9 mouse cellular contexts compared by ENCODE assay signal in the genomic region with DNA sequence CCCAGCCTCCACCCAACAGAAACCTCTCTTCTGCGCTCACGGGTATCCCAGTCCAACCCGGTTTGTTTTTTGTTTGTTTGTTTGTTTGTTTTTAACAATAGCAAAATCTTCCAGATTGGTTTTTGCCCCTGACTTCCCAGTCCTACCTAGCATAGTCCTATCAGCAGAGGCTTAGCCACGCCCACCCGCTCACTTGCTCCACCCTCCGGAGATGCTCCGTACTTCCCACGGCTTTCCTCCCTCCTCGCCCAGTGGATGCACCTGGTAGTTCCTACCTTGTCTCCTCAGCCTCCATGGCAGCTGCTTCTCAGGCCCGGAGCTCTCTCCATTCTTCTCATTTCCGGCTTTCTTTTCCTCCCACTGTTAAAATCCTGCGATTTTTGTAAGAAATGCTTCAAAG. TPM values are rescaled to one million over a fixed set of nuclear protein-coding genes. Genes with fewer than 3 reads are reported as not detected.
DNase-seq lines count a peak whose midpoint lies in the region; ATAC-seq and TF ChIP-seq lines count a peak whose summit lies in the region.
"Had no signal": no experiment of that assay in that cellular context is flagged by ENCODE, and none has a peak within 500 bp of the region (broad histone marks: within the 10 kb centered on the region; RNA-seq: fewer than 3 reads in every experiment).

No protein-coding gene starts in this region.

- no peak overlapping the region for H3K27ac ChIP-seq in embryonic facial prominence, embryonic 11.5 days (replicated peaks; ENCODE audit: low read depth, low read length)
- H3K27ac ChIP-seq in liver, embryonic 13.5 days = no peak overlapping the region
- H3K27ac ChIP-seq in testis, adult 2 months (ENCODE audit: control insufficient read depth, insufficient read depth, low read depth, low read length) = no peak overlapping the region

- H3K4me1 ChIP-seq in embryonic facial prominence, embryonic 11.5 days (ENCODE audit: control insufficient read depth, insufficient read depth, low read length) = no peaks in the 10 kb centered on the region
- H3K4me1 ChIP-seq in liver, embryonic 13.5 days (replicated peaks) = no peaks in the 10 kb centered on the region
- no peaks in the 10 kb centered on the region; the same call in 1 of the 2 replicates for H3K4me1 ChIP-seq in testis, adult 2 months (ENCODE audit: control insufficient read depth, insufficient read depth, low read length)

- intact Hi-C loops in left cerebral cortex, postnatal 4 days (cut with DNase I) = no loop called here

- 18% methylated on average over 12 of the region's 12 CpGs for WGBS in embryonic facial prominence, embryonic 11.5 days
- 13% methylated on average over 12 of the region's 12 CpGs for WGBS in liver, embryonic 13.5 days (ENCODE audit: insufficient replicate concordance)

- no peaks in the 10 kb centered on the region for H3K36me3 ChIP-seq in embryonic facial prominence, embryonic 11.5 days (replicated peaks; ENCODE audit: control insufficient read depth, insufficient read depth, low read depth, low read length)
- H3K36me3 ChIP-seq in liver, embryonic 13.5 days = no peaks in the 10 kb centered on the region
- H3K36me3 ChIP-seq in testis, adult 2 months (ENCODE audit: control insufficient read depth, insufficient read depth, low read length) = no peaks in the 10 kb centered on the region

- H3K4me2 ChIP-seq in embryonic facial prominence, embryonic 11.5 days (ENCODE audit: low read depth, low read length) = no peak overlapping the region
- H3K4me2 ChIP-seq in liver, embryonic 13.5 days = no peak overlapping the region

- H3K9ac ChIP-seq in embryonic facial prominence, embryonic 11.5 days (replicated peaks; ENCODE audit: low read length) = no peak overlapping the region
- H3K9ac ChIP-seq in liver, embryonic 13.5 days = no peak overlapping the region

- H3K9me3 ChIP-seq in embryonic facial prominence, embryonic 11.5 days (replicated peaks; ENCODE audit: control insufficient read depth, low read length) = no peaks in the 10 kb centered on the region
- no peaks in the 10 kb centered on the region for H3K9me3 ChIP-seq in liver, embryonic 13.5 days (replicated peaks)

- H3K27me3 ChIP-seq in embryonic facial prominence, embryonic 11.5 days (ENCODE audit: control insufficient read depth, insufficient read depth, low read length) = no peaks in the 10 kb centered on the region
- peaks cover 35% of the 10 kb centered on the region for H3K27me3 ChIP-seq in liver, embryonic 13.5 days
- no peaks in the 10 kb centered on the region for H3K27me3 ChIP-seq in testis, adult 2 months (ENCODE audit: control insufficient read depth, insufficient read depth, low read length)

- H3K4me3 ChIP-seq in embryonic facial prominence, embryonic 11.5 days (ENCODE audit: low read depth, low read length) = no peak overlapping the region
- no peak overlapping the region for H3K4me3 ChIP-seq in liver, embryonic 13.5 days (replicated peaks)
- H3K4me3 ChIP-seq in testis, adult 2 months (ENCODE audit: control insufficient read depth, low read depth, low read length) = no peak overlapping the region

- DNase-seq in adrenal gland, postnatal 36 days = peak; percentile 41 to 51
- DNase-seq in adrenal gland, adult 8-10 months = no peak
- peak; percentile 50 for DNase-seq in left cerebral cortex, postnatal 4 days
- no peak for DNase-seq in left cerebral cortex, adult 8-10 months (ENCODE audit: low spot score in 2 of 2)
- DNase-seq in embryonic facial prominence, embryonic 11.5 days (ENCODE audit: low spot score) = peak; percentile 63
- peak; percentile 20 for DNase-seq in liver, embryonic 13.5 days

- no peak for ATAC-seq in embryonic facial prominence, embryonic 11.5 days (replicated peaks; ENCODE audit: insufficient number of reproducible peaks, low FRiP score, low TSS enrichment, low read depth)
- no peak for ATAC-seq in liver, embryonic 13.5 days (ENCODE audit: low read depth)
- no peak for ATAC-seq in activated CD4-positive, CD25-positive, alpha-beta regulatory T cell, adult 4 months

- TF ChIP-seq CTCF in testis, adult 2 months (IDR thresholded peaks at IDR 0.05; ENCODE audit: control insufficient read depth, insufficient read depth, insufficient replicate concordance, low read depth, low read length) = peak; percentile 40; the same call in 1 of the 2 replicates

- no peak for TF ChIP-seq POLR2A in testis, adult 2 months (IDR thresholded peaks at IDR 0.05; ENCODE audit: control insufficient read depth, low read depth, low read length)

RNA-seq across cellular contexts. Expression of a gene that starts 4.0 kb away (rescaled TPM):
- not detected for total RNA-seq in adrenal gland, postnatal 36 days (2021)
- not detected for total RNA-seq in adrenal gland, adult 8-10 months (2022)
- total RNA-seq in left cerebral cortex, postnatal 4 days (2021) = not detected
- not detected for total RNA-seq in left cerebral cortex, adult 8-10 months (2022)
- polyA plus RNA-seq in embryonic facial prominence, embryonic 11.5 days (2014; fragmentation: Nextera tagmentation; extraction: Ambion mirVana) = not detected in 2 replicates
- polyA plus RNA-seq in liver, embryonic 13.5 days (2015; fragmentation: Nextera tagmentation; extraction: Ambion mirVana) = not detected in 2 replicates
- 3.6 and 4.0 TPM in 2 replicates for polyA plus RNA-seq in testis, adult 2 months (2012; rRNA removed)
- not detected for polyA plus RNA-seq in activated CD4-positive, CD25-positive, alpha-beta regulatory T cell, adult 4 months (2017; shearing (Covaris generic))
- polyA plus RNA-seq: C2C12 had no signal

RNA-seq across cellular contexts. Expression of a gene that starts 42.3 kb away (rescaled TPM):
- total RNA-seq in adrenal gland, postnatal 36 days (2021) = under 1 TPM in 1 of 2 experiments, not detected in 1; 0.07 TPM
- total RNA-seq in adrenal gland, adult 8-10 months (2022) = under 1 TPM; 0.10 to 0.17 (median 0.14) TPM
- 1 to 10 TPM; 3.6 to 4.2 TPM for total RNA-seq in left cerebral cortex, postnatal 4 days (2021)
- total RNA-seq in left cerebral cortex, adult 8-10 months (2022) = 1 to 10 TPM; 4.6 to 5.7 (median 4.7) TPM
- polyA plus RNA-seq in embryonic facial prominence, embryonic 11.5 days (2014; fragmentation: Nextera tagmentation; extraction: Ambion mirVana) = 0.65 and 0.99 TPM in 2 replicates
- polyA plus RNA-seq in liver, embryonic 13.5 days (2015; fragmentation: Nextera tagmentation; extraction: Ambion mirVana) = not detected in 2 replicates
- 0.07 and 0.14 TPM in 2 replicates for polyA plus RNA-seq in testis, adult 2 months (2012; rRNA removed)
- polyA plus RNA-seq in activated CD4-positive, CD25-positive, alpha-beta regulatory T cell, adult 4 months (2017; shearing (Covaris generic)) = not detected

RNA-seq across cellular contexts. Expression of a gene that starts 42.3 kb away (rescaled TPM):
- under 1 TPM; 0.33 TPM for total RNA-seq in adrenal gland, postnatal 36 days (2021)
- under 1 TPM in 3 of 4 experiments, not detected in 1; 0.31 to 0.46 (median 0.46) TPM for total RNA-seq in adrenal gland, adult 8-10 months (2022)
- 10 to 100 TPM in 1 of 2 experiments, 1 to 10 TPM in 1; 8.8 to 10.1 TPM for total RNA-seq in left cerebral cortex, postnatal 4 days (2021)
- 1 to 10 TPM; 7.0 to 9.5 (median 8.1) TPM for total RNA-seq in left cerebral cortex, adult 8-10 months (2022)
- 1.1 and 3.4 TPM in 2 replicates for polyA plus RNA-seq in embryonic facial prominence, embryonic 11.5 days (2014; fragmentation: Nextera tagmentation; extraction: Ambion mirVana)
- not detected in 2 replicates for polyA plus RNA-seq in liver, embryonic 13.5 days (2015; fragmentation: Nextera tagmentation; extraction: Ambion mirVana)
- 162 and 173 TPM in 2 replicates for polyA plus RNA-seq in testis, adult 2 months (2012; rRNA removed)
- polyA plus RNA-seq in activated CD4-positive, CD25-positive, alpha-beta regulatory T cell, adult 4 months (2017; shearing (Covaris generic)) = not detected

Comparison
In these comparisons a context has a peak if more than half of its experiments do, and no peak if none do; other contexts are left out.
1. DNase-seq: peak in adrenal gland, postnatal 36 days (2 of 2), left cerebral cortex, postnatal 4 days (single experiment), embryonic facial prominence, embryonic 11.5 days (single experiment) and liver, embryonic 13.5 days (single experiment); none in adrenal gland, adult 8-10 months (single experiment) and left cerebral cortex, adult 8-10 months (0 of 2).
2. RNA of a gene that starts 42.3 kb away (total RNA-seq): 8.8 to 10.1 TPM in left cerebral cortex, postnatal 4 days and 7.0 to 9.5 TPM in left cerebral cortex, adult 8-10 months; 0.31 to 0.46 TPM in adrenal gland, adult 8-10 months and 0.33 TPM in adrenal gland, postnatal 36 days; every median in the first group is over 4 times any median in the second.